Mouse (Mus musculus) forebrain, embryonic 16.5 days (tissue): ENCODE measurements around the gene Dusp16. TPM values are rescaled to one million over a fixed set of nuclear protein-coding genes. Genes with fewer than 3 reads are reported as not detected.

Source experiments
- ATAC-seq: fragments of 200-750 bp; cut with Nextera tagmentation; 2 replicates; pipeline ENCODE4 v1.8.0; 2017; ENCODE audit warnings: mild to moderate bottlenecking, moderate library complexity
- H3K27ac ChIP-seq: fragments of 300-500 bp; sonication (generic); 2 replicates; pipeline ENCODE4 v1.5.1; 2014; ENCODE audit warnings: low read length, control low read depth
- H3K27me3 ChIP-seq: fragments of 300-500 bp; sonication (generic); replicated peaks from 2 replicates; pipeline ENCODE4 v1.6.1; 2014; ENCODE audit warnings: low read length; ENCODE audit not compliant: control insufficient read depth, insufficient read depth
- H3K36me3 ChIP-seq: fragments of 300-500 bp; sonication (generic); 2 replicates; pipeline ENCODE4 v1.6.1; 2014; ENCODE audit not compliant: control insufficient read depth, insufficient read depth
- H3K4me1 ChIP-seq: fragments of 300-500 bp; sonication (generic); replicated peaks from 2 replicates; pipeline ENCODE4 v1.6.1; 2014; ENCODE audit warnings: low read length; ENCODE audit not compliant: control insufficient read depth, insufficient read depth
- H3K4me2 ChIP-seq: fragments of 300-500 bp; sonication (generic); 2 replicates; pipeline ENCODE4 v1.6.1; 2014; ENCODE audit warnings: mild to moderate bottlenecking, low read length, control low read depth
- H3K4me3 ChIP-seq: fragments of 300-500 bp; sonication (generic); replicated peaks from 2 replicates; pipeline ENCODE4 v1.5.1; 2014; ENCODE audit warnings: mild to moderate bottlenecking, low read length, control low read depth
- H3K9ac ChIP-seq: fragments of 300-500 bp; sonication (generic); replicated peaks from 2 replicates; pipeline ENCODE4 v1.6.1; 2014; ENCODE audit warnings: low read depth, low read length, control low read depth
- H3K9me3 ChIP-seq: fragments of 300-500 bp; sonication (generic); 2 replicates; pipeline ENCODE4 v1.6.1; 2016; ENCODE audit warnings: low read length; ENCODE audit not compliant: control insufficient read depth
- WGBS: fragments of 180-500 bp; shearing (Covaris S2); extraction: QIAGEN DNeasy Blood & Tissue Kit; methylation state at CpG from one replicate; pipeline ENCODE4 v1.1.7; 2014; 5-methylcytosine and 5-hydroxymethylcytosine counted together
- polyA plus RNA-seq: library from polyadenylated mRNA; unstranded; fragments of >200 nt; fragmentation: Nextera tagmentation; extraction: Ambion mirVana; gene quantifications from 2 replicates; pipeline ENCODE4 v1.2.1, GENCODE M21; 2015

The Dusp16 gene
- polyA plus RNA-seq, 1 experiment from 2014 or later = 7.0 TPM

GRCm38 (mm10) chr6:134793911-134794520, 1.6 kb upstream of the Dusp16 start:
- no peaks in the 10 kb centered on the region for H3K9me3 ChIP-seq
- peak overlapping the region; percentile 2; the same call in 1 of the 2 replicates for H3K4me2 ChIP-seq
- H3K9ac ChIP-seq = no peak overlapping the region
- no peak overlapping the region for H3K27ac ChIP-seq
- H3K27me3 ChIP-seq = no peaks in the 10 kb centered on the region
- H3K4me3 ChIP-seq = no peak overlapping the region
- 15% methylated on average over 21 of the region's 21 CpGs for WGBS
- no peaks in the 10 kb centered on the region for H3K36me3 ChIP-seq
- H3K4me1 ChIP-seq = peaks cover 8% of the 10 kb centered on the region
- peak; percentile 27; the same call in 1 of the 2 replicates for ATAC-seq

DNA sequence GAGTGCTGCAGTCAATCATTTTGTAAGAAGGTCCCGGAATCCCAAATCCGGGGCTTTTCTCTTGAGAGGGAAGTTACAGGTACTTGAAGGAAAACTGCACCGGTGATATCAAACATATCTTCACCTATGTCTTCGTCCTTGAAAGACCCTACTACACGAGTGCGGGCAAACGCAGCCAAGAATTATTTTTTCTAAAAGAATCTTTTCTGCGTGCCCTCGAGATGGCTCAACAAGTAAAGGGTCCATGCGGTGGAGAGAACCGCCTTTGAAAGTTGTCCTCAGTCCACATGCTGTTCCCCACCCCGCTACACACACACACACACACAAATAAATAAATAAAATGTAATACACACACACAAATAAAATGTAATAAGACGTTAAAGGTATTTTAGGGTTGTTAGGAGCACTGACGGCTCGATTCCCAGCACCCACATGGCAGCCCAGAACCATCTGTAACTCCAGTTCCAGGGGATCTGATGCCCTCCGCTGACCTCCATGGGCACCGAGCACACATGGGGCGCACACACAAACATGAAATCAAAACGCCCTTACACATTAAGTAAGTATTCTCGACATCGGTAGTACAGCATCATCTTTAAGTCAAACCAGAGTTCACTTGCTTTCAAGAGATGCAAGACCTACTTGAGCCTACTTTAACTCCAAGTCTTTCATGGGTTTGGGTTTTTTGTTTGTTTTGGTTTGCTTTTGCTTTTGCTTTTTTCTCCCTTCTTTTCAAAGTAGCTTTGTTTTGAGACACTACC, 801 bp upstream of the Dusp16 start:
- peak; percentile 6; the same call in 1 of the 2 replicates for ATAC-seq
- Histone ChIP-seq H3K36me3 (no peaks in the 10 kb centered on the region), H3K9ac (peak overlapping the region; percentile 73), H3K27me3 (no peaks in the 10 kb centered on the region), H3K27ac (no peak overlapping the region), H3K4me3 (peak overlapping the region; percentile 62), H3K4me2 (peak overlapping the region; percentile 68), H3K9me3 (no peaks in the 10 kb centered on the region), H3K4me1 (peaks cover 8% of the 10 kb centered on the region)
- 49% methylated on average over 21 of the region's 21 CpGs for WGBS

DNA sequence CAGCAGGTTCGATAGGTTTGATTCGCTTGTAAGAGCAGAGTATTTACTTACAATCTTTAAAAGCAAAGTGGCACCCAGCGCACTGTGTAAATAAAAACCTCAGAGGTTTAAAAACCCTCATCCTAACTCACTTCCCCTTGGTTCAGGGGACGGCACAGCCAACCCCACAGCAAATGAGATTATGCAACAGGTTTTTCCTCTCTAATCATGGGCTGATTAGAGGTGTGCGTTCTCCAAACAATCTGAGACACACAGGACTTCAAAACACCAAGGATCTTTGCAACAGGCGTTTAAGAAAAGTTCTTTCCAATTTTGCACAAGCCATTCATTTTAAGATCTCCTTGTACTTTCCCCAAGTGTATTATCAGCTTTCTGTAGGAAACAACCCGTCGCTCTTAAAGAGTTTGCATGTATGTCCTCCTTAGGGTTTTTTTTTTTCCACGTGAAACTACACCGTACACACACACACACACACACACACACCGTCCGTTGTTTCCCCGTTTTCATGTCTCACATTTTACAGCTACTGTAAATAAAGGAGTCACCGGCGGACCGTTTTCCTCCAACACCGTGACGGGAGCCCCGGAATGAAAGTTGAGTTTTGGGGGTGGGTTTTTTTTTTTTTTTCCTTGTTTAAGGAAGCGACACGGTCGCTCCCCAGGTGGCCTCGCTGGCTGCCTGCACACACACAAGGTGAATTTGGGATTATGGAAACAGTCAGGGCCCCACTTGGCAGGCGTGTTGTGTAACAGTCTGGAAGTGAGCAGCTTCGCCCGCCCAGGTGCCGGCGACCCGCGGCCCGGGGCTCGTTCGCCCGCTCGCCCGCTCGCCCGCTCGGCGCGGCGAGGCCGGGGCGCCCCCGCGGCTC, 940 bp downstream of the Dusp16 start:
- H3K4me3 ChIP-seq = peak overlapping the region; percentile 62
- WGBS = under 1% methylated on average over 43 of the region's 46 CpGs
- no peak for ATAC-seq
- H3K4me2 ChIP-seq = peak overlapping the region; percentile 68
- peaks cover 8% of the 10 kb centered on the region for H3K4me1 ChIP-seq
- peak overlapping the region; percentile 73 for H3K9ac ChIP-seq
- no peaks in the 10 kb centered on the region for H3K36me3 ChIP-seq
- H3K9me3 ChIP-seq = no peaks in the 10 kb centered on the region
- peak overlapping the region; percentile 71 for H3K27ac ChIP-seq
- H3K27me3 ChIP-seq = no peaks in the 10 kb centered on the region

- WGBS = 43% methylated on average over 6 of the region's 6 CpGs
- Histone ChIP-seq H3K4me2 (no peak overlapping the region), H3K4me1 (peaks cover 8% of the 10 kb centered on the region), H3K4me3 (no peak overlapping the region), H3K27me3 (no peaks in the 10 kb centered on the region), H3K36me3 (no peaks in the 10 kb centered on the region), H3K9me3 (no peaks in the 10 kb centered on the region), H3K9ac (no peak overlapping the region), H3K27ac (no peak overlapping the region)
- no peak for ATAC-seq
Observed at GRCm38 (mm10) chr6:134789100-134789499, 3.3 kb downstream of the Dusp16 start.

- Histone ChIP-seq H3K36me3 (no peaks in the 10 kb centered on the region), H3K4me2 (no peak overlapping the region), H3K9ac (no peak overlapping the region), H3K9me3 (no peaks in the 10 kb centered on the region), H3K27me3 (no peaks in the 10 kb centered on the region), H3K27ac (no peak overlapping the region), H3K4me1 (peaks cover 5% of the 10 kb centered on the region), H3K4me3 (no peak overlapping the region)
- no peak for ATAC-seq
- WGBS = 61% methylated on average over 3 of the region's 3 CpGs
Observed at GRCm38 (mm10) chr6:134786426-134786825, 6.0 kb downstream of the Dusp16 start.

DNA sequence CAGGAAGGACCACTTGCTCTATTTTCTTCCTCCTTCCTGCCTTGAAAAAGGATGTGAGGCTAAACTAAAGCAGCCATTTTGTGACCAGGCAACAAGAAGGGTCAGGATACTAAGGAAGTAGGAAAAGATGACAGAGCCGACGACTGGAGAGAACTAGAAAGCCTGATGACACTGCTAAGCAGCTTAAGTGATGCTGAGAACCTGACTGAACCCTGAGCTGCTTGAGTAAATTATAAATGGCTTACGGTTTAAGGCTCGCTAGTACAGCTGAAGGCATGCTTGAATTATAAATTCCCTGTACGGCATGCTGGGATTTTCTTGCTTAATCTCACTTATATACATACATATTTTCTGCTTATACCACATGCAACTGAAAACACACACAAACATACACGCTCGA, 9.5 kb downstream of the Dusp16 start:
- no peak for ATAC-seq
- WGBS = 90% methylated on average over 7 of the region's 7 CpGs
- Histone ChIP-seq H3K4me1 (no peaks in the 10 kb centered on the region), H3K27ac (no peak overlapping the region), H3K4me2 (no peak overlapping the region), H3K9ac (no peak overlapping the region), H3K4me3 (no peak overlapping the region), H3K27me3 (no peaks in the 10 kb centered on the region), H3K36me3 (no peaks in the 10 kb centered on the region), H3K9me3 (no peaks in the 10 kb centered on the region)

DNA sequence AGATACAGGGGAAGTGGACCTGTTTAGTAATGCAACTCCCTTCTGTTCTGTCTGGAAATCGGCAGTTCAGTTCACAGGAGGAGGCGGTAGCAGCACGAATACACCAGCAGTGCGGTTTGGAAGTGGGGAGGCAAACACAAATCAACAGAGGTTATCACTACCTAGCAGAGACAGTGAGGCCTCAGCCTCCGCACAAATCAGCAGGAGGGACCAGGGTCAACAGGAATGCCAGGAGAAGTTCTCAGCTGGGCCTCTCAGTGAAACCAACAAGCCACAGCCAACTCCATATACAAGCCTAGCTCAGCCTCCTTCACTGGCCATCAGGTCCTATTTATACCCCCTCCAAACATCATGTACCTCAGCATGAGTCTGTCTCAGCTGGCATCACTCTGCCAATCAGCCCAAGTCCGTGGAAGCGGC, 10.9 kb downstream of the Dusp16 start:
- no peaks in the 10 kb centered on the region for H3K4me1 ChIP-seq
- H3K4me3 ChIP-seq = no peak overlapping the region
- H3K27ac ChIP-seq = no peak overlapping the region
- H3K27me3 ChIP-seq = no peaks in the 10 kb centered on the region
- H3K4me2 ChIP-seq = no peak overlapping the region
- WGBS = 81% methylated on average over 7 of the region's 7 CpGs
- H3K36me3 ChIP-seq = no peaks in the 10 kb centered on the region
- no peak overlapping the region for H3K9ac ChIP-seq
- ATAC-seq = no peak
- H3K9me3 ChIP-seq = no peaks in the 10 kb centered on the region

DNA sequence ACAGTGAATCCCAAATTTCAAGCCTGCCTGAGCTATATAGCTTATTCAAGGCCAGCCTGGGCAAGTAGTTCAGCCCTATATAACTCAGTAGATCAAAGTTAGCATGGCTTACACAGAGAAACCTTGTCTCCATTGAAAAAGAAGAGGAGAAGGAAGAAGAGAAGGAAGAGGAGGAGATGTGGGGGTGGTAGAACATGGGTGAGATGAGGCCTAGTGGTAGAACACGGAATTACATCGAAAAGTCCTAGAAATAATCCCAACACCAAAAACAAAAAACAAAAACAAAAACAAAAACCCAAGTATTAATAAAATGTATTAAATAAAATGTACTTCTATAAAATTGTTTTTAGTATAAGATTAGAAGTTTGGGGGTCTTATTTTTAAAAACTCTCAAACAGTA, 12.4 kb downstream of the Dusp16 start:
- H3K36me3 ChIP-seq = no peaks in the 10 kb centered on the region
- H3K9ac ChIP-seq = no peak overlapping the region
- no peaks in the 10 kb centered on the region for H3K4me1 ChIP-seq
- H3K4me3 ChIP-seq = no peak overlapping the region
- no peak for ATAC-seq
- no peaks in the 10 kb centered on the region for H3K27me3 ChIP-seq
- no peak overlapping the region for H3K27ac ChIP-seq
- no peak overlapping the region for H3K4me2 ChIP-seq
- no peaks in the 10 kb centered on the region for H3K9me3 ChIP-seq
- 72% methylated on average over 2 of the region's 2 CpGs for WGBS

- WGBS = 41% methylated on average over 3 of the region's 3 CpGs
- no peak overlapping the region for H3K4me3 ChIP-seq
- H3K9me3 ChIP-seq = no peaks in the 10 kb centered on the region
- H3K9ac ChIP-seq = no peak overlapping the region
- no peaks in the 10 kb centered on the region for H3K27me3 ChIP-seq
- peaks cover 2% of the 10 kb centered on the region; the same call in 1 of the 2 replicates for H3K4me1 ChIP-seq
- ATAC-seq = no peak
- no peaks in the 10 kb centered on the region for H3K36me3 ChIP-seq
- no peak overlapping the region for H3K27ac ChIP-seq
- H3K4me2 ChIP-seq = no peak overlapping the region
Observed at GRCm38 (mm10) chr6:134773961-134774360, 18.5 kb downstream of the Dusp16 start.
